Mouse (Mus musculus): ENCODE results near the gene Lacc1. TPM values are rescaled to one million over a fixed set of nuclear protein-coding genes. Genes with fewer than 3 reads are reported as not detected.

The Lacc1 gene
- polyA plus RNA-seq (2014; fragmentation: Nextera tagmentation; extraction: Ambion mirVana): 8.5 and 9.5 TPM in 2 replicates

DNA sequence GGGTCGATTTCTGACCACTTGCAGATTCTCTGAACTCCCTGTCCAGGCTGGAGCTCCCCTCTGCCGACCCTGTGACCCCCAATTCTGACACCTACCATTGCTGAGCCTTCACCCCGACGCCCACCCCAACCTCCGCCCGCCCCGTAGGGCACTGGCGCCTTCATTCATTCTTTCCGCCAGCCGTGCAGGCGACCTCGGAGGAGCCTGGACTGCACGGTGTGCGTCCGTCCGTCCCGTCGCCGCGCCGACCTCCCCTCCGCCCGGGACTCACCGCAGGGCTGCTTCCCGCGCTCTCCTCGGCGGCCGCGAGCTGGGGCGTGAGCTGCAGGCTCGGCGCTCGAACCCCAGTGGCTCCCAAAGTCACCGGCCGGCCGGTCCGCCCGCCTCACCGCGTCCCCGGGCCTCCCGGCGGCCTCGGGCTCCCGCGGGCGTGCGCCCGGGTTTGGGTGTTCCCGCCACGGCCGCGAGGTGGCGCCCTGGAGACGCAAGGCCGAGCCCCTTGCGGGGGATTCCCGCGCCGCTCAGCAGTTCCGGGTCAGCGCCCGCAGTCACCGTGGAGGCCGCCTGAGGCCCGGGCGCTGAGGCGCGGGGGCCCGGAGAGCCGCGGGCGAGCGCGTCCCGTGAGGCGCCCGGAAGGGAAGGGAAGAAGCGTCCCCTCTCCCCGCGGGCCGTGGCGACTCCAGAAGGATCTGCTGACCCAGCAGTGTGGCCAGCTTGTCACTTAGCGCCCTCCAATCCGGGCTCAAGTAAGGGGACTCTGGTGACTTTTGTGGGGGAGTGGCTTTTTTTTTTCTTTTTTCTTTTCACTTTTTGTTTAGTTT lies at the start of gene Lacc1, which contains the start of gene Ccdc122:
Gene Lacc1 (minus strand): TSS at position 679 of the 821 bp plus-strand sequence.
Gene Ccdc122 (plus strand): TSS at position 547 of the 821 bp plus-strand sequence.
- under 1% methylated on average over 75 of the region's 86 CpGs for WGBS
- peak within 1 kb of the TSS; percentile 58 for H3K4me3 ChIP-seq (ENCODE audit: low read depth, low read length)
- peak; percentile 93 for DNase-seq (ENCODE audit: low spot score)
- no peaks in the 10 kb centered on the region for H3K9me3 ChIP-seq (ENCODE audit: control insufficient read depth, low read length)
- H3K27ac ChIP-seq (ENCODE audit: low read depth): peak within 1 kb of the TSS; percentile 38; the same call in 1 of the 2 replicates
- no peaks in the 10 kb centered on the region for H3K27me3 ChIP-seq (replicated peaks; ENCODE audit: control insufficient read depth, insufficient read depth, low read length)
- no peaks in the 10 kb centered on the region for H3K36me3 ChIP-seq (ENCODE audit: control insufficient read depth, insufficient read depth, low read length)
- H3K4me1 ChIP-seq (replicated peaks; ENCODE audit: control insufficient read depth, insufficient read depth, low read length): peaks cover 6% of the 10 kb centered on the region; the same call in 1 of the 2 replicates
- ATAC-seq (replicated peaks; ENCODE audit: low FRiP score, low TSS enrichment, low read depth): peak; percentile 88
- peak within 1 kb of the TSS; percentile 74 for H3K9ac ChIP-seq (ENCODE audit: low read length)
- H3K4me2 ChIP-seq (ENCODE audit: low read length): peak within 1 kb of the TSS; percentile 81

DNA sequence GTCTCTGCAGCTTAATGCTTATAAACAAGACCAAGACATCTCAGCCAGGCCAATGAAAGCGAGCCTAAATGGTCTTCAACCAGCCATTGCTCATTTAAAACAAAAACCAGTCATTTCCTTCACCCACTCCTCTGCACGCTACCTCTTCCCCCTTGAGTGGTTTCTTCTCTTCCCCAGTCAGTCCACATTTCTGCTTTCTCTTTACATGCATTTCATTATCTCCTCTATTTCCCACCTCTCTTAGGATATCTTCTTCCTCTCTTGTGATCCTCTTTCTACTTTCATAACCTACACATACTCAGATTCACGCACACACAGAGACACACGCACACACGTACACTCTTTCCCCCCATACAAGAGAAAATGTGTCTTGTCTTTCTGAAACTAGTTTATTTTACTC lies 44.5 kb upstream of the Lacc1 start:
- ATAC-seq (replicated peaks; ENCODE audit: low FRiP score, low TSS enrichment, low read depth) (no peak), DNase-seq (ENCODE audit: low spot score) (no peak)
- Histone ChIP-seq H3K27ac (ENCODE audit: low read depth) (no peak overlapping the region), H3K4me1 (replicated peaks; ENCODE audit: control insufficient read depth, insufficient read depth, low read length) (no peaks in the 10 kb centered on the region), H3K4me2 (ENCODE audit: low read length) (no peak overlapping the region), H3K9me3 (ENCODE audit: control insufficient read depth, low read length) (no peaks in the 10 kb centered on the region), H3K27me3 (replicated peaks; ENCODE audit: control insufficient read depth, insufficient read depth, low read length) (no peaks in the 10 kb centered on the region), H3K36me3 (ENCODE audit: control insufficient read depth, insufficient read depth, low read length) (no peaks in the 10 kb centered on the region), H3K9ac (ENCODE audit: low read length) (no peak overlapping the region), H3K4me3 (ENCODE audit: low read depth, low read length) (no peak overlapping the region)
- WGBS: 85% methylated on average over 5 of the region's 5 CpGs

DNA sequence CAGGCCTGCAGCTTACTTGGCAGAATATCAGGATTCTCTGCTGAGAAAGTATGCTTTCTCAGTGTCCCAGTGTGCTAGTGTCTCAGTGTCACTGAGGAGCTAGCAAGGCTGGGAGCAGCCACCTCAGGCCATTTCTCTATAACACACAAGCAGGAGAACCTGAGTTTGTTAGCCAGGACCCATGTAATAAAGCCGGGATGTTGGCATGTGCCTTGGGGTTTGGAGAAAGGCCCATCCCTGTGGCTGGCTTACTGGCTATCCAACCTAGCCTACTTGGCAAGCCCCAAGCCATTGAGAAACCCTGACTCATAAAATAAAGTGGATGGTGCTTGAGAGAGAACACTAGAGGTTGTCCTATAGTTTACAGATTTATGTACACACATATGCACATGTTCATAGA lies 32.7 kb upstream of the Lacc1 start:
- H3K4me2 ChIP-seq (ENCODE audit: low read length): no peak overlapping the region
- ATAC-seq (replicated peaks; ENCODE audit: low FRiP score, low TSS enrichment, low read depth): no peak
- DNase-seq (ENCODE audit: low spot score): no peak
- no peaks in the 10 kb centered on the region for H3K36me3 ChIP-seq (ENCODE audit: control insufficient read depth, insufficient read depth, low read length)
- WGBS: 90% methylated on average over 1 of the region's 1 CpGs
- H3K4me1 ChIP-seq (replicated peaks; ENCODE audit: control insufficient read depth, insufficient read depth, low read length): no peaks in the 10 kb centered on the region
- no peak overlapping the region for H3K27ac ChIP-seq (ENCODE audit: low read depth)
- H3K4me3 ChIP-seq (ENCODE audit: low read depth, low read length): no peak overlapping the region
- no peak overlapping the region for H3K9ac ChIP-seq (ENCODE audit: low read length)
- H3K27me3 ChIP-seq (replicated peaks; ENCODE audit: control insufficient read depth, insufficient read depth, low read length): no peaks in the 10 kb centered on the region
- no peaks in the 10 kb centered on the region for H3K9me3 ChIP-seq (ENCODE audit: control insufficient read depth, low read length)

DNA sequence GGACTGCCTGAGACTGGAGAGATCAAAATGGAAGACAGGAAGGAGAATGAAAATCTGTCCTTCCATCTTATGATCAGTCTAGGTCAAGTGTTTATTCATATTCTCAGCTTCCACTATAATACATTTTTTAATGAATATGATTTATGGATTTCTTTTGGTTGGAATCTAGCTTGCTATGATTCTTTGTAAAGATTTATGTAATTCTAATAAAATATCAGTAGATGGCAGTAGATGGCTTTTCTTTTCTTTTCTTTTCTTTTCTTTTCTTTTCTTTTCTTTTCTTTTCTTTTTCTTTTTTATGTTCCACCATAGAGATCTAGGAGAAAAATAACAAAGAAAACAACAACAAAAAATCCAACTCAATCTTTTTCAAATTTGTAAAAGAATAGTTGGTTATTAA lies 16.6 kb upstream of the Lacc1 start:
- no peak for DNase-seq (ENCODE audit: low spot score)
- no peak overlapping the region for H3K27ac ChIP-seq (ENCODE audit: low read depth)

DNA sequence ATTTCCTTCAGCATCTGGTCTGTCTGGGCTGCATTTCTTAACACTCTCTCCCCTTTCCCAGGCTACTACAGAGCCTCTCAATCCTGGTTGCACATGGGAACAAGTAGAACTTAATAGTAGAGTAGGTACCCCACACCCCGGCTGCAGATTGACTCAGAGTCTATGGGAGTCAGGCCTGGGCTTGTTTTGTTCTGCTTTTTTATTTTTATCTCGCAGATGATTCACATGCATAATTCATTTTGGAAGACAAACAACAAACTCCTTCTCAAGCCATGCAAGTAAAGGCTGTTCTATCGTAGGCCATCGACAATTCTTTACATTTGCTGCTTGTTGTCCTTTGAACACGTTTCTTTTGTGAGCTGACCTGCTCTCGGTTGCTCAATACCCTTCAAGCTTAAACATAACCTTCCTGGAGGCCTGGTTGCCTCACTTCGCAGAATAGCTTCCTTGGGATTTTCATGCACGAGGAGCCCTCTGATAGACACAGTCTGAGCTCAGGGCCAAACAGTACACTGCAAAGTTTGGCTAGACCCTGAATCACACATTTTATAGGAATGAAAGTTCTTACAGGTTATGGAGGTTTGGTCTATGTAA lies 1.2 kb upstream of the Lacc1 start:
- no peak for ATAC-seq (replicated peaks; ENCODE audit: low FRiP score, low TSS enrichment, low read depth)
- 85% methylated on average over 8 of the region's 8 CpGs for WGBS
- no peak overlapping the region for H3K27ac ChIP-seq (ENCODE audit: low read depth)

More for the DNA sequence above, 16.6 kb upstream of the Lacc1 start:
- no peaks in the 10 kb centered on the region for H3K9me3 ChIP-seq (ENCODE audit: control insufficient read depth, low read length)
- H3K4me2 ChIP-seq (ENCODE audit: low read length): no peak overlapping the region
- no peaks in the 10 kb centered on the region for H3K4me1 ChIP-seq (replicated peaks; ENCODE audit: control insufficient read depth, insufficient read depth, low read length)
- H3K4me3 ChIP-seq (ENCODE audit: low read depth, low read length): no peak overlapping the region
- no peak for ATAC-seq (replicated peaks; ENCODE audit: low FRiP score, low TSS enrichment, low read depth)
- H3K9ac ChIP-seq (ENCODE audit: low read length): no peak overlapping the region
- H3K36me3 ChIP-seq (ENCODE audit: control insufficient read depth, insufficient read depth, low read length): no peaks in the 10 kb centered on the region
- no peaks in the 10 kb centered on the region for H3K27me3 ChIP-seq (replicated peaks; ENCODE audit: control insufficient read depth, insufficient read depth, low read length)

DNA sequence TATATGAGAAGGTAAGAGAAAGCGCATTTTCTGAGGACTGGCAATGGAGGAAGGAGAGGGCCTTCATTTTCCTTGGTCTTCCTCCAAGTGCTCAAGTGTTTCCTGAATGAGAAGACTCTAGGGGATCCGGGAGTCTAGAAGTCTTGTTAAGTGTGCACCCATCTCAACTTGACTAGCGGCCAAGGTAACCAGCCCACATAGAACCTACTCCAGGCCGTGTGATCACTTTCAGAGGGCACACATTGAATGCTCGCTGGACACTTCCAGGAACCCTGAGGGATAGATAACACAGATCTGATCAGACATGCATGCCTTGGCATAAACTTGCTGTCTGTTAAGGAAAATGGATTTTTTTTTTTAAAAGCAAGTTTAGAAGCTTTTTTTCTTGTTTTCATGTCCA lies 626 bp upstream of the Lacc1 start:
- no peaks in the 10 kb centered on the region for H3K27me3 ChIP-seq (replicated peaks; ENCODE audit: control insufficient read depth, insufficient read depth, low read length)
- no peaks in the 10 kb centered on the region for H3K9me3 ChIP-seq (ENCODE audit: control insufficient read depth, low read length)
- WGBS: 82% methylated on average over 5 of the region's 5 CpGs
- peaks cover 6% of the 10 kb centered on the region; the same call in 1 of the 2 replicates for H3K4me1 ChIP-seq (replicated peaks; ENCODE audit: control insufficient read depth, insufficient read depth, low read length)
- H3K36me3 ChIP-seq (ENCODE audit: control insufficient read depth, insufficient read depth, low read length): no peaks in the 10 kb centered on the region
- H3K9ac ChIP-seq (ENCODE audit: low read length): no peak overlapping the region
- ATAC-seq (replicated peaks; ENCODE audit: low FRiP score, low TSS enrichment, low read depth): no peak
- no peak overlapping the region for H3K4me3 ChIP-seq (ENCODE audit: low read depth, low read length)
- no peak for DNase-seq (ENCODE audit: low spot score)
- peak overlapping the region; percentile 81 for H3K4me2 ChIP-seq (ENCODE audit: low read length)
- H3K27ac ChIP-seq (ENCODE audit: low read depth): no peak overlapping the region

More for the DNA sequence above, 1.2 kb upstream of the Lacc1 start:
- Histone ChIP-seq H3K27me3 (replicated peaks; ENCODE audit: control insufficient read depth, insufficient read depth, low read length) (no peaks in the 10 kb centered on the region), H3K9me3 (ENCODE audit: control insufficient read depth, low read length) (no peaks in the 10 kb centered on the region), H3K4me1 (replicated peaks; ENCODE audit: control insufficient read depth, insufficient read depth, low read length) (peaks cover 6% of the 10 kb centered on the region; the same call in 1 of the 2 replicates), H3K9ac (ENCODE audit: low read length) (no peak overlapping the region), H3K36me3 (ENCODE audit: control insufficient read depth, insufficient read depth, low read length) (no peaks in the 10 kb centered on the region), H3K4me2 (ENCODE audit: low read length) (no peak overlapping the region), H3K4me3 (ENCODE audit: low read depth, low read length) (no peak overlapping the region)
- no peak for DNase-seq (ENCODE audit: low spot score)

DNA sequence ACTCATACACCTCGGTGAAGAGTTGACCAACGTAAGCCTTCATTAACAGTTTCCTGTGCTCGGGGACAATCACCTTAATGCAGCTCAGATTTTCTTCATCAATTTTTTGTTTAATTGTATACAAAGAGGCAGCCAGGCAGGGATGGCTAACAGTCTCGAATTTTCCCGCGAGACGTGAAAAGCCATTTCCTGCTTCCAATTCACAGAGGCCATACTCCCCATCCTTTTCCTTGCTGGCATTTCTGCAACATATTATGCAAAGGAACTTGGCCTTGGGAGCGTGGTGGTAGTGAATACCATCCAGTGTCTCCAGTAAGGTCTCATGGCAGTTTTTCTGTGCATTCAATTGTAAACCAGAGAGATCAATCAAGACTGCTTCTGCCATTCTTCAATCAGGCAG lies 1.7 kb downstream of the Lacc1 start:
- peaks cover 6% of the 10 kb centered on the region; the same call in 1 of the 2 replicates for H3K4me1 ChIP-seq (replicated peaks; ENCODE audit: control insufficient read depth, insufficient read depth, low read length)
- H3K27me3 ChIP-seq (replicated peaks; ENCODE audit: control insufficient read depth, insufficient read depth, low read length): no peaks in the 10 kb centered on the region
- 79% methylated on average over 8 of the region's 8 CpGs for WGBS
- H3K9me3 ChIP-seq (ENCODE audit: control insufficient read depth, low read length): no peaks in the 10 kb centered on the region
- H3K27ac ChIP-seq (ENCODE audit: low read depth): no peak overlapping the region
- no peaks in the 10 kb centered on the region for H3K36me3 ChIP-seq (ENCODE audit: control insufficient read depth, insufficient read depth, low read length)
- H3K4me2 ChIP-seq (ENCODE audit: low read length): no peak overlapping the region
- ATAC-seq (replicated peaks; ENCODE audit: low FRiP score, low TSS enrichment, low read depth): no peak
- no peak overlapping the region for H3K9ac ChIP-seq (ENCODE audit: low read length)
- H3K4me3 ChIP-seq (ENCODE audit: low read depth, low read length): no peak overlapping the region
- no peak for DNase-seq (ENCODE audit: low spot score)

DNA sequence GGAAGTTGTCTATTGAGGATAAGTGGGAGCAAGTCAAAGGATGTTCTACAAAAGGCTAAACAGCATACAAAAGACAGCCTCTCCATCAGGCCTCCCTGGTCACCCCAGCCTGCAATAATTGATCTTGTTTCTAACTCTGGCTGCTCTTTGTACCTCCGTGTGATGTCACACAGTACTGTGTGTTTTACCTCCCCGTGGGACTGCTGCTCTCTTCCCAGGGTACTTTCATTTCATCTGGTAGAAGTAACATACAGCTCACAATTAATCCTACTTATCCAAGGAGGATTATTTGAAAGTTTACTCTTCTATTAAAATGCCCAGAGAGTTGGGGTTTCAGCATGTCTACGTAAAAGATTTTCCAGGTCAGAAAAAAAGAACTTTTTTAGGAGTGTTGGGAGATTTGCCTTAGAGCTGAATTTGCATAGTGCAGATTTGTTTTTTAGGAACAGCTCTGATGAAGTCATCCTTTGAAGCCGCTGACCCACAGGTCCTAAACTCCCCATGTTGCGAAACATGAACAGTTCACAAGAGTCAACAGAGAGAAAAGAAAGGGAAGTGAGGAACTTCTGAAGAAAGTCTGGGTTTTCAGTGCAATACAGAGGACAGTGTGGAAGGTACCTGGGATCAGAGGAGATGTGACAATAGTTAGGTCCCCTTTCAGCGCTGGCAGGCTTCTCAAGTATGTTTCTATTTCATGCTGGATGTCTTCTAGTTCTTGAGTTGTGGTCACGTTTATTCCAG lies 2.4 kb downstream of the Lacc1 start:
- Histone ChIP-seq H3K9me3 (ENCODE audit: control insufficient read depth, low read length) (no peaks in the 10 kb centered on the region), H3K4me1 (replicated peaks; ENCODE audit: control insufficient read depth, insufficient read depth, low read length) (peaks cover 6% of the 10 kb centered on the region; the same call in 1 of the 2 replicates), H3K27ac (ENCODE audit: low read depth) (no peak overlapping the region), H3K4me2 (ENCODE audit: low read length) (no peak overlapping the region), H3K4me3 (ENCODE audit: low read depth, low read length) (no peak overlapping the region), H3K36me3 (ENCODE audit: control insufficient read depth, insufficient read depth, low read length) (no peaks in the 10 kb centered on the region), H3K27me3 (replicated peaks; ENCODE audit: control insufficient read depth, insufficient read depth, low read length) (no peaks in the 10 kb centered on the region), H3K9ac (ENCODE audit: low read length) (no peak overlapping the region)
- WGBS: 71% methylated on average over 7 of the region's 7 CpGs
- DNase-seq (ENCODE audit: low spot score) (no peak), ATAC-seq (replicated peaks; ENCODE audit: low FRiP score, low TSS enrichment, low read depth) (no peak)

All from intestine, embryonic 14.5 days (tissue).